Mouse (Mus musculus): ENCODE results near the gene Slc24a2. TPM values are rescaled to one million over a fixed set of nuclear protein-coding genes. Genes with fewer than 3 reads are reported as not detected.

Gene Slc24a2
- polyA plus RNA-seq, 1 experiment from 2014 or later: 1.9 TPM

- WGBS: 86% methylated on average over 7 of the region's 7 CpGs
- Histone ChIP-seq H3K4me3 (replicated peaks) (no peak overlapping the region), H3K4me2 (replicated peaks) (no peak overlapping the region), H3K9me3 (no peaks in the 10 kb centered on the region), H3K36me3 (no peaks in the 10 kb centered on the region), H3K27me3 (no peaks in the 10 kb centered on the region), H3K9ac (replicated peaks) (no peak overlapping the region), H3K4me1 (replicated peaks) (no peaks in the 10 kb centered on the region), H3K27ac (no peak overlapping the region)
- no peak for ATAC-seq
Measured at GRCm38 (mm10) chr4:87013721-87014620, 216.3 kb downstream of the Slc24a2 start.

DNA sequence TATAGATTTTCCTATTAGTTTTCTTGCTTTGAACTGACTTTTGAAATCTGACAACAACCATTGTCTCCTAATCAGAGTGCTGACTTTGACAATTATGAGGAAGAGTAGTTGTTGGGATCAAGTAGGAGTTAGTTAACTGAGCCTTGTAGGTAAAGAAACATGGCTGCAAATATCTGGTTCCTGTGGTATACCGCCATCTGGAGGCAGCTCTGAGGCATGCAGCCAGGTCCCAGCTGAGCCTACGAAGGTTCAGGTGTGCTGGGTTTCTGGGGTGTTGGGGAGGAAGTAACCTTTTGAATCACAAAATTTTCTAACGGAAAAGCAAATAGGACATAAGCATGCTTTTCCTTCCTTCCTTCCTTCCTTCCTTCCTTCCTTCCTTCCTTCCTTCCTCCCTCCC, 237.8 kb downstream of the Slc24a2 start:
- Histone ChIP-seq H3K9me3 (no peaks in the 10 kb centered on the region), H3K4me1 (replicated peaks) (peaks cover 11% of the 10 kb centered on the region), H3K9ac (replicated peaks) (no peak overlapping the region), H3K4me2 (replicated peaks) (no peak overlapping the region), H3K27ac (no peak overlapping the region), H3K27me3 (no peaks in the 10 kb centered on the region), H3K4me3 (replicated peaks) (no peak overlapping the region), H3K36me3 (no peaks in the 10 kb centered on the region)
- WGBS: 68% methylated on average over 3 of the region's 3 CpGs
- ATAC-seq: no peak

- Histone ChIP-seq H3K36me3 (no peaks in the 10 kb centered on the region), H3K27ac (no peak overlapping the region), H3K9ac (replicated peaks) (no peak overlapping the region), H3K4me3 (replicated peaks) (no peak overlapping the region), H3K9me3 (no peaks in the 10 kb centered on the region), H3K4me2 (replicated peaks) (no peak overlapping the region), H3K4me1 (replicated peaks) (peaks cover 11% of the 10 kb centered on the region), H3K27me3 (no peaks in the 10 kb centered on the region)
- ATAC-seq: no peak
- 52% methylated on average over 6 of the region's 6 CpGs for WGBS
Measured at GRCm38 (mm10) chr4:86989301-86989700, 241.0 kb downstream of the Slc24a2 start.

- Histone ChIP-seq H3K36me3 (no peaks in the 10 kb centered on the region), H3K4me1 (replicated peaks) (peaks cover 11% of the 10 kb centered on the region), H3K4me2 (replicated peaks) (no peak overlapping the region), H3K4me3 (replicated peaks) (no peak overlapping the region), H3K9me3 (no peaks in the 10 kb centered on the region), H3K27ac (no peak overlapping the region), H3K27me3 (no peaks in the 10 kb centered on the region), H3K9ac (replicated peaks) (no peak overlapping the region)
- 88% methylated on average over 4 of the region's 4 CpGs for WGBS
- ATAC-seq: no peak
Measured at GRCm38 (mm10) chr4:86987846-86988245, 242.4 kb downstream of the Slc24a2 start.

DNA sequence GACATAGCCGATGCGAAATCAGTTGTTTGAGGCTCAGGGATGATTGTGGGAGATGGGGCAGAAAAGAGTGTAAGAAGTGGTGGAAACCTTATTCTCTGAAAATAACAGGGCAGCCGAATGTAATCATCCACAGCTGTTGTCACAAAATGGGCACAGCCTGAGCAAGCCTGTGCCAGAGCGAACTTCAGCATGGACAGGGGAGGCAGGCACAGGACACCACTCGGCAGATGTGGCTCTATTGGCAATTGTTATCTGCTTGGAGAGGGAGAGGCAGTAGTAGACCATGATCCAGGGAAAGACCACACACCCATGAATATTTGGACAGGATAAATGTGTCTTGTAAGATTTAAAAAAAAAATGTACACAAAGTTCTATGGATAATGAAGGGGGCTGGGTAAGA, 253.0 kb downstream of the Slc24a2 start:
- peaks cover 7% of the 10 kb centered on the region; the same call in 1 of the 2 replicates for H3K9me3 ChIP-seq
- no peak overlapping the region for H3K27ac ChIP-seq
- 92% methylated on average over 5 of the region's 5 CpGs for WGBS
- ATAC-seq: no peak
- no peaks in the 10 kb centered on the region for H3K27me3 ChIP-seq
- no peaks in the 10 kb centered on the region for H3K36me3 ChIP-seq
- no peak overlapping the region for H3K9ac ChIP-seq (replicated peaks)
- H3K4me1 ChIP-seq (replicated peaks): no peaks in the 10 kb centered on the region
- no peak overlapping the region for H3K4me2 ChIP-seq (replicated peaks)
- no peak overlapping the region for H3K4me3 ChIP-seq (replicated peaks)

DNA sequence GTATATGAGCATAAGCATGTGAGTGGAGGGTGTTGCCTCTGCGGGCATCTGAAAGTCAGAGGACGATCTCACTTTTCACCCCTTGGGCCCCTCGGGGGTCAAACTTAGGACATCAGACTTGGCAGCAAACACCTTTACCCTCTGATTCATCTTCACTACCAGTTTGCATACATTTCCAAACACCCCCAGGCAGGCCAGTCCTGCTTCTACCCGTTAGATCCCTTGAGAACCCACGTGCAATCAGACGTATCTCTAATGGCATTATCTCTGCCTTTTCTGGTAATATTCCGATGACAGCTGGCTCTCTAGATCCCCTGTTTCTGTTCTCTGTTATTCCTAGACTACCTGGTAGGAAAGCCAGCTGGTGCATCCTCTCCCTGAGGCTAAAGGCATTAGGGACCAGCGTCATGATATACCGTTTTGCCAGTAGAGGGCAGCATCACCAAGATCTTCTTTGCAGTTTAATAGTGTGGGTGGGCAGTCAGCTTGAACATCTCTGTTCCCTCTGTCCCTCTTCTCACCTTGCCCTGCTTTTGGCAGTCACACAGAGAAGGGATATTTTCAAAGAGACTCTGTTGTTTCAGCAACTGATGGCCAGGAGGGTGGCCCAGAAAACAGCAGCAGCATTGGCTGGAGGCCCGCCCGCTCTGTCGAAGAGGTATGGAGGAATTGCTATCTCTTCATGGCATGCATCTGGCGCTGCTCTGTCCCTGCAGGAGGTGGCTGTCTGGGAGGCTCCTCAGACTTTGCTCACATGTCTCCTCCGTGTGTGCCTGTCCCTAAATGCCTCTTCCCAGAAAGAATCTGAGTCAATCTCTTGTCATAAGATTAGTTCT, 272.5 kb downstream of the Slc24a2 start:
- Histone ChIP-seq H3K9ac (replicated peaks) (no peak overlapping the region), H3K4me3 (replicated peaks) (no peak overlapping the region), H3K27ac (no peak overlapping the region), H3K27me3 (no peaks in the 10 kb centered on the region), H3K36me3 (no peaks in the 10 kb centered on the region), H3K9me3 (no peaks in the 10 kb centered on the region), H3K4me1 (replicated peaks) (no peaks in the 10 kb centered on the region), H3K4me2 (replicated peaks) (peak overlapping the region; percentile 20; the same call in 1 of the 2 replicates)
- WGBS: 38% methylated on average over 14 of the region's 14 CpGs
- peak; percentile 79 for ATAC-seq

DNA sequence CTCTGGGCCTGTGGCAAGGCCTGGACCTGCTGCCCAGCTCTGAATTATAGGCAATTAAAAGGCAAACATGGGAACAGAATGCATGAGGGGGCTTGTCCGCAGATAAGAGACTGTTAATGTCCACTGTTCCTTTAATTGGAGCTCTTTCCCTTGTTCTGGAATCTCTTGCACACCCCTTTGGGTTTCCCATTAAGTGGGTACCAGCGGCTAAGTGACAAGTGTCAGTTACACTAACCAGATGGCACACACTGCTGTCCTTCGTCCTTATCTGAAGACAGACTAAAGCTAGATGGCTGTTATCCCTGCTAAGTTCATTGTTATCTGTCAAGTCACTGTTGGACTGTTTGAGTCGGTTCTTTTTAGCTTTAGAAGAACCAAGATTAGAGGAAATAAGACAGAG, 274.8 kb downstream of the Slc24a2 start:
- H3K4me1 ChIP-seq (replicated peaks): no peaks in the 10 kb centered on the region
- H3K9me3 ChIP-seq: no peaks in the 10 kb centered on the region
- 80% methylated on average over 4 of the region's 4 CpGs for WGBS
- H3K27me3 ChIP-seq: no peaks in the 10 kb centered on the region
- H3K9ac ChIP-seq (replicated peaks): no peak overlapping the region
- no peak overlapping the region for H3K27ac ChIP-seq
- H3K4me3 ChIP-seq (replicated peaks): no peak overlapping the region
- H3K4me2 ChIP-seq (replicated peaks): no peak overlapping the region
- no peak for ATAC-seq
- no peaks in the 10 kb centered on the region for H3K36me3 ChIP-seq

GRCm38 (mm10) chr4:86953519-86953918, 276.8 kb downstream of the Slc24a2 start:
- ATAC-seq: 0 out of 2 replicates have a peak, but pooled peaks have one; percentile 49
- WGBS: 34% methylated on average over 5 of the region's 5 CpGs
- H3K4me3 ChIP-seq (replicated peaks): no peak overlapping the region

DNA sequence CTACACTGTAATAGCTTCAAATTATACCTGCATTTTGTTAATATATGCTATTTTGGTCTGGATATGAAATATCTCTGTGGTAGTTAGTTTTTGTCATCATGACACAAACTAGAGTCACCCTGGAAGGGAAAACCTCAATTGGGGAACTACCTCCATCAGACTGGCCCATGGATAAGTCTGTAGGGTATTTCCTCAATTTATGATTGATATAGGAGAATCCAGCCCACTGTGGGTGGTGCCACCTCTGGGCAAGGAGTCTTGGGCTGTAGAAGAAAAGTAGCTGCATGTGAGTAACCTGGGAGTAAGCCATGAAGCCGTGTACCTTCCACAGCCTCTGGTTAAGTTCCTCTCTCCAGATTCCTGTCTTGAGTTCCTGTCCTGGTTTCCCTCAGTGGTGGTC, 281.5 kb downstream of the Slc24a2 start:
- ATAC-seq: no peak
- Histone ChIP-seq H3K36me3 (no peaks in the 10 kb centered on the region), H3K4me1 (replicated peaks) (no peaks in the 10 kb centered on the region), H3K27me3 (no peaks in the 10 kb centered on the region), H3K9ac (replicated peaks) (no peak overlapping the region), H3K4me2 (replicated peaks) (no peak overlapping the region), H3K9me3 (no peaks in the 10 kb centered on the region), H3K27ac (no peak overlapping the region), H3K4me3 (replicated peaks) (no peak overlapping the region)
- WGBS: 89% methylated on average over 1 of the region's 1 CpGs

More at GRCm38 (mm10) chr4:86953519-86953918, 276.8 kb downstream of the Slc24a2 start:
- Histone ChIP-seq H3K9ac (replicated peaks) (no peak overlapping the region), H3K27me3 (no peaks in the 10 kb centered on the region), H3K9me3 (no peaks in the 10 kb centered on the region), H3K36me3 (no peaks in the 10 kb centered on the region), H3K27ac (no peak overlapping the region), H3K4me2 (replicated peaks) (no peak overlapping the region), H3K4me1 (replicated peaks) (no peaks in the 10 kb centered on the region)

DNA sequence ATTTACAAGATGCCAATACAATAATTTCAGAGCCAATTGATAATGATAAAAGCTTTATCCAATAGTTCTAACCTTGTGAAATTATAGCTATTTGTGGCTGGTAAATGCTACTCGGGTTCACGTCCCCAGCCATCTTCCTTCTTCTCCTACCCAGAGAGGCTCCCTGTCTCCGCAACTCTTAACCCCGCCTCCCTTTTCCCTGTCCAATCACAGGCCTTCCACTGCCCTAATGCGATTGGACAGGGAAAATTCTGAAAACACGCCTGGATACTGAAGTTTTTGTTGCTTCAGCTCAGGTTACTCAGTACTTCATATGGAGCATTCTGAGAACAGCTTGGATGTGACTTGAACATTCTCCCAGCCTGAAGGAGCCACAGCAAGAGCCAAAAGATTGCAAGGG, 287.0 kb downstream of the Slc24a2 start:
- Histone ChIP-seq H3K4me3 (replicated peaks) (no peak overlapping the region), H3K4me2 (replicated peaks) (no peak overlapping the region), H3K9ac (replicated peaks) (no peak overlapping the region), H3K27me3 (no peaks in the 10 kb centered on the region), H3K9me3 (no peaks in the 10 kb centered on the region), H3K36me3 (no peaks in the 10 kb centered on the region), H3K27ac (no peak overlapping the region), H3K4me1 (replicated peaks) (no peaks in the 10 kb centered on the region)
- 55% methylated on average over 6 of the region's 6 CpGs for WGBS
- ATAC-seq: no peak

DNA sequence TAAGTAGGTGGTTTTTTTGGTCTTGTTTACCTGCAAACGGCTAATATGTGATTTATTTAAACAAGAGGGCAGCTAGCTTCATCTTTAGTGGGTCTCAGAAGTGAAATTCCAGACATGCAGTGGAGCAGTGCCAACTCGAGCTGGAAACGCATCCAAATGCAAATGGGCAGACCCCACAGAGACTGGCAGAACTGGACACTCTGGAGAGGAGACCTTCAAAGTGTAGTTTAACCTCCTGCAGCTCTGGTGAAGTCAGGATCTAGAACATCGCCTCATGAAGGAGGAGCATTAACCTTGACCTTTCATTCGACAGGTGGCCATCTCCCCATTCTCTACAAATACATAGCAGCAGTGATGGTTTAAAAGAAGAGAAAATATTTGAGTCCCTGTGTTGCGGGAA, 287.6 kb downstream of the Slc24a2 start:
- WGBS: 83% methylated on average over 6 of the region's 6 CpGs
- H3K27me3 ChIP-seq: no peaks in the 10 kb centered on the region
- no peaks in the 10 kb centered on the region for H3K9me3 ChIP-seq
- no peaks in the 10 kb centered on the region for H3K4me1 ChIP-seq (replicated peaks)
- H3K4me2 ChIP-seq (replicated peaks): no peak overlapping the region
- H3K27ac ChIP-seq: no peak overlapping the region
- ATAC-seq: no peak
- H3K36me3 ChIP-seq: no peaks in the 10 kb centered on the region
- no peak overlapping the region for H3K9ac ChIP-seq (replicated peaks)
- H3K4me3 ChIP-seq (replicated peaks): no peak overlapping the region

- H3K4me2 ChIP-seq (replicated peaks): no peak overlapping the region
- no peak overlapping the region for H3K9ac ChIP-seq (replicated peaks)
- no peak for ATAC-seq
- peaks cover 7% of the 10 kb centered on the region for H3K36me3 ChIP-seq
- H3K4me3 ChIP-seq (replicated peaks): no peak overlapping the region
- H3K4me1 ChIP-seq (replicated peaks): no peaks in the 10 kb centered on the region
- WGBS: 63% methylated on average over 2 of the region's 3 CpGs
- H3K27me3 ChIP-seq: no peaks in the 10 kb centered on the region
- H3K27ac ChIP-seq: no peak overlapping the region
- no peaks in the 10 kb centered on the region for H3K9me3 ChIP-seq
Measured at GRCm38 (mm10) chr4:86936706-86937105, 293.6 kb downstream of the Slc24a2 start.

Data from midbrain, embryonic 13.5 days (tissue).